Mouse (Mus musculus) testis, postnatal 10 days (tissue): Measurements from ENCODE around the gene Rpl3.

Source experiments
- DNase-seq: peaks from one replicate; pipeline ENCODE4 v3.0.0; 2021; ENCODE audit warnings: low spot score

Gene Rpl3

GRCm38 (mm10) chr15:80065414-80065813 lies 26.3 kb downstream of the Rpl3 start:
- DNase-seq: peak; percentile 79

GRCm38 (mm10) chr15:80064965-80065364 lies 26.7 kb downstream of the Rpl3 start:
- DNase-seq: no peak

GRCm38 (mm10) chr15:80062821-80063220 lies 28.8 kb downstream of the Rpl3 start:
- DNase-seq: no peak

GRCm38 (mm10) chr15:80062339-80062738 lies 29.3 kb downstream of the Rpl3 start:
- no peak for DNase-seq

- no peak for DNase-seq
Observed at GRCm38 (mm10) chr15:80061071-80061550, 30.6 kb downstream of the Rpl3 start.

- DNase-seq: no peak
Observed at GRCm38 (mm10) chr15:80060356-80061070, 31.2 kb downstream of the Rpl3 start.

GRCm38 (mm10) chr15:80059606-80060005 lies 32.1 kb downstream of the Rpl3 start:
- DNase-seq: no peak

GRCm38 (mm10) chr15:80058151-80058550 lies 33.5 kb downstream of the Rpl3 start:
- DNase-seq: no peak

GRCm38 (mm10) chr15:80054034-80054710 lies 37.5 kb downstream of the Rpl3 start:
- peak; percentile 73 for DNase-seq

GRCm38 (mm10) chr15:80053381-80054033 lies 38.2 kb downstream of the Rpl3 start:
- DNase-seq: peak; percentile 67

GRCm38 (mm10) chr15:80051782-80052181 lies 39.9 kb downstream of the Rpl3 start:
- DNase-seq: no peak

GRCm38 (mm10) chr15:80051092-80051761 lies 40.4 kb downstream of the Rpl3 start:
- DNase-seq: no peak

GRCm38 (mm10) chr15:80050093-80050492 lies 41.6 kb downstream of the Rpl3 start:
- no peak for DNase-seq

- DNase-seq: no peak
Observed at GRCm38 (mm10) chr15:80047973-80048372, 43.7 kb downstream of the Rpl3 start.

GRCm38 (mm10) chr15:80047242-80047641 lies 44.4 kb downstream of the Rpl3 start:
- DNase-seq: no peak

- DNase-seq: no peak
Observed at GRCm38 (mm10) chr15:80045749-80046148, 45.9 kb downstream of the Rpl3 start.

- no peak for DNase-seq
Observed at GRCm38 (mm10) chr15:80044249-80044648, 47.4 kb downstream of the Rpl3 start.

- no peak for DNase-seq
Observed at GRCm38 (mm10) chr15:80042152-80042551, 49.5 kb downstream of the Rpl3 start.

GRCm38 (mm10) chr15:80038110-80038391 lies 53.6 kb downstream of the Rpl3 start:
- no peak for DNase-seq

- no peak for DNase-seq
Observed at GRCm38 (mm10) chr15:80037255-80038109, 54.2 kb downstream of the Rpl3 start.

GRCm38 (mm10) chr15:80035341-80035885 lies 56.3 kb downstream of the Rpl3 start:
- DNase-seq: no peak
